Mouse (Mus musculus): Measurements from ENCODE around the gene Zbed5.
"Not testable (repeated sequence)": the region's sequence is repeated elsewhere in the genome, so short reads cannot be mapped to it uniquely, and the experiment has no call there.

Zbed5 gene

DNA sequence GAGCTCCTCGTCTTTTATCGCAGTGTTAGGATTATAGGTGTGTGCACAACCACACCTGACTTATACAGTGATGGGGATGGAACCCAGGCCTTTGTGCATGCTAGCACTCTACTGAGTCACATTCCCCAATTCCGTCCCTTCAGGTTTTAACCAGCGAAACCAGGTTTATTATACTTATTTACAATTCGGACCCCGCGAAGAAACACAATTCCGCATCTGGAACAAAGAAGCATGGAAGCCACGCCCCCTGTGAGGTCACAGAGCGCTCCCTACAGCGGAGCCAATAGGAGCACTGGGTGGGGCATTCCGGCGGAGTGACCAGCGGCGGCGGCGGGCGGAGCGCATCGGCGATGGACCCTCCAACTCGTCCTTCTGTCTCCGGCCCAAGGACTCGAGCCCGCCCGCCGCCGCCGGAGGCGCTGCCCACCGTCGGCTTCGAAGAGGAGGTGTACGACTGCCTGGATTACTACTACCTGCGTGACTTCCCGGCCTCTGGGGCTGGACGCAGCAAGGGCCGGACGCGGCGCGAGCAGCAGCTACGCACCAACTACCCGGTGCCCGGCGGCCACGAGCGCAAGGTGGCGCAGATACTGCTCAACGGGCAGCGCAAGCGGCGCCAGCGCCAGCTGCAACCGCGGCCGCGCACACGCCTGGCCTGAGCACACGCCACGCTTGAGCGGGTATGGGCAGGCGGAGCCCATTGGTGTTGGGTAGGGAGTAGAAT lies 12.9 kb downstream of the Zbed5 start, which contains the start of gene Nupr1l:
Gene Nupr1l (plus strand): TSS at position 299 of the 724 bp plus-strand sequence.
- DNase-seq (ENCODE audit: extremely low read depth, low read depth, low spot score), result no peak

- DNase-seq (ENCODE audit: extremely low read depth, low read depth, low spot score), result no peak
These were observed 13.6 kb downstream of the Zbed5 start for GRCm38 (mm10) chr5:129909147-129909546.

- DNase-seq (ENCODE audit: extremely low read depth, low read depth, low spot score), result no peak
These were observed 14.1 kb downstream of the Zbed5 start for GRCm38 (mm10) chr5:129909591-129909990.

DNA sequence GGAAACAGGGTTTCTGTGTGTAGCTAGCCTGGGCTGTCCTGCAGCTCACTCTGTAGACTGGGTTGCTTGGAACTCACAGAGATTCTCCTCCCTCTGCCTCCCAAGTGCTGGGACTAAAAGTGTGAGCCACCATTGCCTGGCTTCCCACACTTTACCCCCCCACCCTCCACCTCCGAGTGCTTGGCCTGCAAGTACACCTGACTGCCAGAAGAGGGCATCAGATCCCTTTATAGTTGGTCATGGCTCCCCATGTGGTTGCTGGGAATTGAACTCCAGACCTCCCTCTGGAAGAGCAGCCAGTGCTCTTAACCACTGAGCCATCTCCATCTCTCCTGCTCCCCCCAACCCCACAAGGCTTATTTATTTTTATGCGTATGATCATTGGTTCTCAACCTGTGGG lies 18.5 kb downstream of the Zbed5 start:
- DNase-seq (ENCODE audit: extremely low read depth, low read depth, low spot score), result no peak

DNA sequence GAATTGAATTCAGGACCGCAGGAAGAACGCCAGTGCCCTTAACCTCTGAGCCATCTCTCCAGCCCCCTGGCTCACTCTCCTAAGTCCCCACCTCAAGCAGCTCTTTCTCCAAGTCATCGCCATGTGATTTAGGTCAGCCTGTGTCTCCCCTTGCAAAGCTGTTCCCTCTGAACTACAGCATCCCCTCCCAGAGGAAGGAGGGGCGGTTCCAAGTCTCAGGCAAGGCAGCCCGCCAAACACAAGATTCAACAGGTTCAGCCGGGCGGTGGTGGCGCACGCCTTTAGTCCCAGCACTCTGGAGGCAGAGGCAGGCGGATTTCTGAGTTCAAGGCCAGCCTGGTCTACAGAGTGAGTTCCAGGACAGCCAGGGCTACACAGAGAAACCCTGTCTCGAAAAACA lies 20.0 kb downstream of the Zbed5 start:
- DNase-seq (ENCODE audit: extremely low read depth, low read depth, low spot score), result not testable (repeated sequence)

DNA sequence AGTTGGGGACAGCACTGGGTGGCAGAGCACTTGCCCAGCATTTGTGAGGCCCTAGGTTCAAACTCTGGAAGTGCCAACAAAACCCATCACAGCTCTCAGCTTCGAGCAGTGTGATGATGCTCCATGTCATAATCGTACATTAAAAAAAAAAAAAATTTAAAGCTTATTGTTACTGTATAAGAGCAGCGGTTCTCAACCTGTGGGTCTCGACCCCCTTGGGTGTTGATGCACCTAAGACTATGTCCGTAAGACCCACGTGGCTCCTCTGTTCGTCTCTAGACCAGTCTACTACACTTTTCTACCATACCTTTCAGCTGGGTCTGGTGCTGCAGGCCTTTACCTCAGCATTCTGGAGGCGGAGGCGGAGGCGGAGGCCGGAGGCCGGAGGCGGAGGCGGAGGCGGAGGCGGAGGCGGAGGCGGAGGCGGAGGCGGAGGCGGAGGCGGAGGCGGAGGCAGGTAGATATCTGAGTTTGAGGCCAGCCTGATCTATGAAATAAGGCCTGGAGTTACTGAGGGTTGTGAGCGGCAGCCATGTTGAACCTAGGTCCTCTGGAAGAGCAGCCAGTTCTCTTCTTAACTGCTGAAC lies 22.6 kb downstream of the Zbed5 start:
- no peak for DNase-seq (ENCODE audit: extremely low read depth, low read depth, low spot score)

- DNase-seq (ENCODE audit: extremely low read depth, low read depth, low spot score), result no peak
These were observed 23.2 kb downstream of the Zbed5 start for GRCm38 (mm10) chr5:129918752-129919151.

- no peak for DNase-seq (ENCODE audit: extremely low read depth, low read depth, low spot score)
These were observed 23.8 kb downstream of the Zbed5 start for GRCm38 (mm10) chr5:129919320-129919719.

- DNase-seq (ENCODE audit: extremely low read depth, low read depth, low spot score), result no peak
These were observed 26.4 kb downstream of the Zbed5 start for GRCm38 (mm10) chr5:129921972-129922371.

DNA sequence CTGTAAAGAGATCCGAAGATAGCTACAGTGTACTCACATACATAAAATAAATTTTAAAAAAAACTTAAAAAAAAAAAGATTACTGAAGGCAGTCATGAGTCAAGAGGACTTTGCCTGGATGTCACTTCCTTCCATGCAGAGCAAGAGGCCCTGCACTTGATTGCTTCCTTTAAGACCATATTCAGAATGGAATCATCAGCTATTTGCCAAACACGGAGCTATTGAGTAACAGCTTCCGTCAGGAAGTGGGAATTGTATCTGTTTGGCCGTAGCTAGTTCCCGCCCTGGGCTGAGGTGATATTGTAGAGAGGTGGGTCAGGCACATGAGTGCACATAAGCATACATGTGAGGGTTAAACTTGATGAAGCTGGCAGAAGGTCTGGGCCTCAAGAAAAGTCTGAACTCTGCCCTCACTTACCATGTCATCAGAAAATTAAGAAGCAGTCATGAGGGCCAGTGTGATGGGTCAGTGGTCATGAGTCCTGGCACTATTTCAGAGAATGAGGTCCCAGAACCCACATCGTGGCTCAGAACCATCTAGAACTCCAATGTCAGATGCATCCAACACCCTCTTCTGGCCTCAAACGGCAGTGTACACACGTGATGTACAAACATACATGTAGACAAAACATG lies 29.4 kb downstream of the Zbed5 start:
- DNase-seq (ENCODE audit: extremely low read depth, low read depth, low spot score), result no peak

GRCm38 (mm10) chr5:129925933-129926332 lies 30.4 kb downstream of the Zbed5 start:
- DNase-seq (ENCODE audit: extremely low read depth, low read depth, low spot score), result no peak

DNA sequence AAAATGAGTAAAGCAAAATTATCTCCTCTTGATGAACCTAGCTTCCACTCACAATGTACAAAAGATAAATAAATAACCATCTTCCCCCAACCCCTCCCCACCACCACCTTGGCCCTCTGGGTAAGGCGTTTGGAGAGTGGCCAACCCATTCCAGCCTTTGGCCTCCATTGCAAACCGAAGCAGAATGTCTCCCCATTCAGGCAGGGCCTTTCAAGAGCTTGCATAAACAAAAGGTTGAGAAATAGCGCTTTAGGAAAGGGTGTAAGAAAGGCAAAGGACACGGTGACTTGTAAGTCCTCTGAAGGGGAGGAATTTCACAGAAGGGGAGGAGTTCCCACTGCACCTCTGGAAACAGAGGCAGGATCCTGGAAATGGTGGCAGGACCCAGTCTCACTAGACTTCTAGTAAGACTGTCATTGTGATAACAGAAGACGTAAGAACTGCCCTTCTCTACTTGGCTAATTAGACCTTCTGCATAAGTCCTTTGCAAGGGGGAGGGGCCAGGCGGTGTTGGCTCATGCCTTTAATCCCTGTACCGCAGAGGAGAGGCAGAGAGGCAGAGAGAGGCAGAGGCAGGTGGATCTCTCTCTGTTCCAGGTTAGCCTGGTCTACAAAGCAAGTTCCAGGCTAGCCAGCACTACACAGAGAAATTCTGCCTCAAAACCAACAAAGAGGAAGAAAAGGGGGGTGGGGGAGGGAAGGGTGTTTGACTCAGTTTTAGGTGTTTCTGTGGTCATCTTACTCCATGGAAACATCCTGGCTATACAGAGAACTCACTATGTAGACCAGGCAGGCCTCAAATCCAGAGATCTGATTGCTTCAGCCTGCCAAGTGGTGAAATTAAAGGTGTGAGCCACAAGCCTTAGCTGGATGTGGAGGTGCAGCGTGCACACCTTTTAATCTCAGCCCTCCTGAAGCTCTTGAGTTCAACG lies 34.7 kb downstream of the Zbed5 start:
- peak; percentile 97 for DNase-seq (ENCODE audit: extremely low read depth, low read depth, low spot score)

GRCm38 (mm10) chr5:129936941-129937340 lies 41.4 kb downstream of the Zbed5 start:
- no peak for DNase-seq (ENCODE audit: extremely low read depth, low read depth, low spot score)

GRCm38 (mm10) chr5:129940281-129940680 lies 44.8 kb downstream of the Zbed5 start:
- no peak for DNase-seq (ENCODE audit: extremely low read depth, low read depth, low spot score)

DNA sequence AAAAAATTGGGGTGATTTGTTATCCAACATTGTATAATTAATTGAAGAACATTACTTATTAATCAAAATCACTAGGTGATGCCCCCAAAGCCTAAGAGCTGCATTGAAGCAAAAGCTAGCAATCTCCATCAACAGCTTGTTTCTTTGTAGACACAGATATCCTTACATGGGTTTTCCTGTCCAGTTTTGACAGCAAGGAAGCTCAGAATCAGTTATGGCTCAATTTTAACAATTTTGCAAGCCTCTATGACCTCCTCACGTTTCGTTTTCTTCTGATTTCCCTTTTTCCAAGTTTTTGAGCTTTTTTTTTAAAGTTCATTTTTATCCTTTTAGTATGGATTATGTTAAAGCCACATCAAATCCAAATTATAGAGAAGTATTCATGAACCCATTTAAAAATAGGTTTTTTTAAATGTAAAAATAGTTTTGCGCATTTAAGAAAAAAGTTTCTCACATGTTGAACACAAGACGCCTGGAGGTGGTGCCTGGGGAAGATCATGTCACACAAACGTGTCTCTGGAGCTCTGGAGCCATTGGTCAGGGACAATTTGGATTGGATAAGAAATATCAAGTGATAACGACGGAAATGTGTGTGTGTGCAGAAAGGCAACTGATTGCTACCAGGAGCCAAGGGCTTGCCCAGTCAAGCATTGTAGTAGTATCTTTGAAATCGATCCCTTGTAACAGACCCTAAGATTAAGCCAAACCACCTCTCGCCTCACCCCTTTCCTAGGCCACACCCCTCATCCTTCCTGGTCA lies 45.4 kb downstream of the Zbed5 start:
- no peak for DNase-seq (ENCODE audit: extremely low read depth, low read depth, low spot score)

- DNase-seq (ENCODE audit: extremely low read depth, low read depth, low spot score), result peak; percentile 93
These were observed 46.0 kb downstream of the Zbed5 start, which contains the start of gene Vkorc1l1 for GRCm38 (mm10) chr5:129941495-129942045. Vkorc1l1 (plus strand) TSS chr5:129941970.

DNA sequence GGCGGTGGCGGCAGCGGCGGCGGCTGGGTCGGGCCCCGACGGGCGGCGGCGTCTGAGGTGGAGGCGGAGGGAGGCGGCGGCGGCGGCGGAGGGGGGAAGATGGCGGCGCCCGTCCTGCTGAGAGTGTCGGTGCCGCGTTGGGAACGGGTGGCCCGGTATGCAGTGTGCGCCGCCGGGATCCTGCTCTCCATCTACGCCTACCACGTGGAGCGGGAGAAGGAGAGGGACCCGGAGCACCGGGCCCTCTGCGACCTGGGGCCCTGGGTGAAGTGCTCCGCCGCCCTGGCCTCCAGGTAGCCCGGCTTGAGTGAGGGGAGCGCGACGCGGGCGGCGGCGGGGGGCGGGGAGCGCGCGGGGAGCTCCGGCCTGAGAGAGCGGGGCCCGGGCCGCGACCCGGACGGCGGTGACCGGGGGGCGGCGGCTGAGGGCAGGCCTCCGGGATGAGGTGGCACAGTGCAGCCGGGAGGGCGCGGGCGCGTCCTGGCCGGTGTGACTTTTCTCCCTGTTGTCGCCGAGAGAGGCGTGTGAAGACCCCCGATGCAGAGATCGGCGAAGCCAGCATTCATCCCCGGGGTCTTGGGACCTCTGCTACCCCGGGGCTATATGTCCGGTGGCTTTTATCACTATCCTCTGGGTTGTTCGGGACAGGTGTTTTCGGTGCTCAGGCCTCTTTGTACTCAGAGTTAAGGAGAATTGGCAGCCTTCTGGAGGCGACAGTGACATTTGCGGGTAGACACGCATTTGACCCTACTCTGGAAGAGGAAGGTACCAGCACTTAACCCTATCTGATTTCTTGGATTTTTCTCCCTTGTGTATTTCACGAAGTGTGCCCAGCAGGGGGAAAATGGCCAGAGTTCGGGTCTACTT lies 46.8 kb downstream of the Zbed5 start:
- DNase-seq (ENCODE audit: extremely low read depth, low read depth, low spot score), result not testable (repeated sequence)

DNA sequence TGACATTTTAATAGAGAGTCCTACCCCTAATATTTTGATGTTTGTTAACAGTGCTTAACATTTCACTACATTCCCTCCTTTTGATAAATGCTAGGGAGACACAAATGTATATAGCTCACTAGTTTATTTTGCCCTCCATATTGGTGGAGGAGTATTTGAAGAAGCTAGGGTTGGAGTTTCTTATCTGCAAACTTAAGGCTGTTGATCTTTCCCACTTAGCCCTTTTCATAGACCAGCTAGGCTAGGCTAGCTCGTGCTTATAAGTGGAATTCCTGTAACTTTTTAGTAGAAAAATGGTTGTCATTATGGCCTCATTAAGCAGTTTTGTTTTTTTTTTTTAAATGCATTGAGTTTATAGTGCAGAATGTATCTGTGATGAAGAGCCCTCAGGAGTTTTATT lies 47.9 kb downstream of the Zbed5 start:
- no peak for DNase-seq (ENCODE audit: extremely low read depth, low read depth, low spot score)

DNA sequence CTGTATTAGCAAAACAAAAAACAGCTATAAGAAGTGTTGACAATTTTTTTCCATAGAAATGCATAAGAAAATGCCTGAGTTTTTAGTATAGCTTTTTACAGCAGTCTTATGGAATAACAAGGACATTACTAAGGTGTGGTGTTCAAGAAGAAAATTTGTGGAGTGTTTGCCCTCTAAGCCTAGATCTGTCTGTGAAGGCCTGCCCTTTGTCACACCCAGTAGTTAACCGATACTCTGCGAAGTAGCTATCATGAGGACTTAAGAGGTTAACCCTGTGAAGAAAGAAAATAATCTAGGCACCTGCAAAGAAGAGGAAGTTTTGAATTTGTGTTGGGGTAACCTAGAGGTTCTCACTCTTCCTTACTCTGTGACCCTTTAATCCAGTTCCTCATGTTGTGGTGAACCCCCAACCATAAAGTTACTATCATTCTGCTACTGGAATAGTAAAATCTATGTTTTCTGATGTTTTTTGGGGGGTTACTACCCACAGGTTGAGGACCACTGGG lies 52.1 kb downstream of the Zbed5 start:
- DNase-seq (ENCODE audit: extremely low read depth, low read depth, low spot score), result no peak
